Mouse (Mus musculus): ENCODE measurements around the gene Cul3. TPM values are rescaled to one million over a fixed set of nuclear protein-coding genes. Genes with fewer than 3 reads are reported as not detected.
A peak's percentile ranks its signal among the peaks of the same experiment; 100 is the strongest.

Cul3 gene
- total RNA-seq, 1 experiment from 2014 or later, result 469 TPM

DNA sequence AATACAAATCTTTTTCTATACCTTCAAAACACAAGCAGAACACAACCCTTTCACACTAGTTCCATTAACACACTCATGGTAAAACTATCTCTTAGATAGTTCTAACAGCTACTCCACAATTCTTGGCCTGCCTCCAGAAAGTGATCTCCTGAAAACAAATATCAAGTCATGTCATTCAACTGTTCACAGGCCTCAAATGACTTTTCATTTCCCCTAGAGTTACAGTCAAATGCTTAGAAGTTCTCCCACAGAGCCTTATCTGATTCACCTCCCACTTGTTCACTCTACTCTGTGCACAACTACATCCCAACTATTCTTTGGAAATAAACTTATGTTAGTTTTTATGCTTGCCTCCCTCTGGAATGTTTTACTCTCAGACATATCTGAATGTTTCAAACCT, 15.9 kb downstream of the Cul3 start:
- ATAC-seq (replicated peaks; ENCODE audit: low read depth, poor library complexity, severe bottlenecking), result peak; percentile 66

GRCm38 (mm10) chr1:80315533-80316045, 24.7 kb downstream of the Cul3 start:
- ATAC-seq (replicated peaks; ENCODE audit: low read depth, poor library complexity, severe bottlenecking), result no peak

DNA sequence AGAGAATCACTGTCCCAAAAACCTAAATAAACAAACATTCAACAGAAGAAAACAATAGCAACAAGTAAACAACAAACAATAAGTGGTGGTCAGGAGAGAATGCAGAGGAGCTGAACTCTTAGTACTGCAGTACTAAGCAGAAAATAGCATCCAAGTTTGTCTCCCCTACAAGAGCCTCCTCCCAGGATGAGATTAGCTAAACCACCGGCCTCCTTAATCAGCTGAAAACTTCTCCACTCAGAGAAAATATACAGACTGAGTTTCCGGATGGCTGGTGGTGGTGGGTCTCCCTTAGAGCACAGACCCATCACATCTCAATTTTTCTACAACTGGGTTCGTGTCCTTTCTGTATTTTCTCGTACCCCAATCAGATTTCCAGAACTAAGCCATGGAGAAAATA, 47.0 kb downstream of the Cul3 start:
- peak; percentile 79 for ATAC-seq (replicated peaks; ENCODE audit: low read depth, poor library complexity, severe bottlenecking)

- no peak for ATAC-seq (replicated peaks; ENCODE audit: low read depth, poor library complexity, severe bottlenecking)
Observed at GRCm38 (mm10) chr1:80278731-80279130, 61.5 kb downstream of the Cul3 start.

DNA sequence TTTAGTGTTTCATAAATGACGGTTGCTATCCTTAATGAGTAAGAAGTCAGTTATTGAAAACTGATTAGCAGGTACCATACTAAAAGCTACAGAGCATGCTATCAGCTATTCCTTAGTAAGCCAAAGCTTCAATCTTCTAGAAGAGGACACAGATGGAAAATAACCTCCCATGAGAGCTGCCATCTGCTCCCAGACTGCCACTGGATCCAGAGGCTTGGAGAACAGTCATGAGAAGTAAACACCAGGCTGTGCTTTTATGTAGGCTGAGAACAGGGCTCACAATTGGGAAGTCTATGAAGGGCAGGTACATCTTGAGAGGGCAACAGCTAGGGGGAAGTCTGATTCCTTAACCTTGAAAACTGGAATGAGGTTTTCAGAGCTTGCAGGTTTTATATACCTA, 79.8 kb downstream of the Cul3 start:
- ATAC-seq (replicated peaks; ENCODE audit: low read depth, poor library complexity, severe bottlenecking), result no peak

DNA sequence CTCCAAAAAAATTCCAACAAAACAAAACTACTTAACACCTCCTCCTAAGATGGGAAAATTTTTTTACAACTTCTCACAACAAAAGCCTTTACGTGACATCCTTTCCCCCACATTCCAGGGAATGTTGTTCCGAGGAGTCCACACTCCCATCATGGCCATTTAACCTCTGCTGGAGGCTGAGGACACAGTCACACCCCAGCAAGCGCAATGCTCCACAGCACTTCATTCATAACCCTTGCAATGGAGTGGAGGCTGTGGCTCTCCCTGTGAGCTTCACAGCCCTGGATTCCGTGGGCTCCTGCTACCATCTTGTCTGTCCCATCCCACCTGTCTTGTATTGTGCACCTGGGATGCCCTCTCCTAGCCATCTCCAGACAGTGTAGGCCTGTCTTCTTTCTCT, 81.6 kb downstream of the Cul3 start:
- ATAC-seq (replicated peaks; ENCODE audit: low read depth, poor library complexity, severe bottlenecking), result no peak

- no peak for ATAC-seq (replicated peaks; ENCODE audit: low read depth, poor library complexity, severe bottlenecking)
Observed at GRCm38 (mm10) chr1:80253309-80253708, 87.0 kb downstream of the Cul3 start.

DNA sequence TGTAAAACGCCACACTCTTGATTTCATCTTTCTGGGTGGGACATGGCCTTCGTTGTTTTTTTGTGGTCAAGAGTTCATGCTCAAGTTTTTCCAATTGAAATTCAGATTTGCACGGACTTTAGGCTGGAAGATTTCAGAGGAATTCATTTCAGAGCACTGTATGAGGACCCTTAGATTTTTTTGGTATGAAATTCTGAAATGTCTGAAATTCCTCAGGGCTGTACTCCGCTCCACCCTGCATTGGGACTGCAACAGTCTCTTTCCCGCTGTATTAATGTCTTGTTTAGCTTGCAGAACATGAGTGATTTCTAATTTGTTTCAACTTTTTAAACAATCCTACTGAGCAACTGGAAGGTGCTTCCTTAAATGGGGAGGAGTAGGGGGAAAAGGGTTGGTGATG, 90.0 kb downstream of the Cul3 start:
- ATAC-seq (replicated peaks; ENCODE audit: low read depth, poor library complexity, severe bottlenecking), result no peak

DNA sequence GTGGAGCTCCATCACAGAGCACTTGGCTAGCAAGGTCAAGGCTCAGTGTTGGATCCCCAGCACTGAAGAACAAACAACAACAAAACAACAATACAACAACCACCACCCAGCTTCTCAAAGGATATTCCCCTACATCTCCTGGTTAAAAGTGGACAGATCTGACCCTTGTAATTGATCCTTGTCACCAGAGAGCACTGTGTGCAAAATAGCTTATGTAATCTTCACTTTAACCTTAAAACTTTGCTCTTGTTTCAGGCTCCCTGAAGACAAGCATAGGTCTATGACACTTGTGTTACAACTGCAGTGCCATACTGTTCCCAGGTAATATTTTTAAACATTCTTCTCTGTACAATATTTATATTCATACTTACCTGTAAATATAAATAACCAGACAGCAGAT, 93.1 kb downstream of the Cul3 start:
- ATAC-seq (replicated peaks; ENCODE audit: low read depth, poor library complexity, severe bottlenecking), result no peak

GRCm38 (mm10) chr1:80244123-80244522, 96.2 kb downstream of the Cul3 start:
- peak; percentile 72 for ATAC-seq (replicated peaks; ENCODE audit: low read depth, poor library complexity, severe bottlenecking)

GRCm38 (mm10) chr1:80241579-80241978, 98.7 kb downstream of the Cul3 start:
- ATAC-seq (replicated peaks; ENCODE audit: low read depth, poor library complexity, severe bottlenecking), result no peak

- ATAC-seq (replicated peaks; ENCODE audit: low read depth, poor library complexity, severe bottlenecking), result no peak
Observed at GRCm38 (mm10) chr1:80240017-80240660, 100.1 kb downstream of the Cul3 start.

DNA sequence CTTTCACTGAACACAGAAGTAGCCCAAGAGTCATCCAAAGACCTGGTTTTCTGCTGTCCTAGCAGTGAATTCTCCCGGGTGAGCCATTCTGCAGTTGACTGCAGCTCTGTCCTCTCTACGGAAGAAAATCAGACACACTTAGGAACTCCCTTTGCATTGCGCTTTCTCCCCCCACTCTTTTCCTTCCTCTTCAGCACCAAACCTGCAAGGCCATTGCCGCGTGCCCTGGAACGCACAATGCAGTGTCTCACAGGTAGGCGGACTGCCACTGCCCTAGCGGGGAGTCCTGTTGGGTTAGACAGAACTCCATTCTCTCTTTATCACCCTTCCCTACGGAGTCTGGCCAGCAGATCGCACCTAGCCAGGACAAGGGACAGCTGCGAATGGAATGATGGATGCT, 100.8 kb downstream of the Cul3 start:
- ATAC-seq (replicated peaks; ENCODE audit: low read depth, poor library complexity, severe bottlenecking), result no peak

DNA sequence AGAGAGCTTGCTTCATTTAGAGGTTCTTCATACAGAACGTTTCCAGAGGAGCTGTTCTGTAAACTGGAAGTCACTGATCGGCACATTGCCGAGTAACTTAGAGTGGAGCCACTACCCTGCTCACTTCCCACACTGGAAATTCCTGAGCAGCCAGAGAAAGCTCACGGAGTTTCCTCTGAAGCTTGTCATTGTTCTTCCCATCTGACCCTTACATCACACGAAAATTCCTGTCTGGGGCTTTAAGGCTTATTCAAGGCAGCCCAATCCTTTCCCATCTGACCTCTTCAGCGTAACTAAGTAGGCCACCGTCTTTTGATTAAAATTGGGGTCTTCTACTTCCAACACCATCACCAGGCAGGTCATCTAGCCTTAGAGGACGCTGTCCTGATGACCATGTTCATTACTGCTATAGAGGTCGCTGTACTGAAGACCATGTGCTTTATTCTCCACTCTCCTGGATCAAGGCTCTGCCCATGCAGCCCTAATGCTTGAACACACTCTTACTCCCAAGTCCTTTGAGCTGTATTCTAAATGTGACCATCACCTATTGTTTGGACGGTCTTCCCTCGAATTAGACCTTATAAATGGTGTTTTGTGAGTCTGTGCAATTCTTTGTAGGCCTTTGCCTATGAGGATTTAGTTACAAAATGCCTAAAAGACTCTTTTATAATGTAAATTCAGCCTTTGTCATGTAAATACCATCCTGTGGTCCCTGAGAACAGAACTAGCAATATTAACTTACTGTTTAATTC, 103.2 kb downstream of the Cul3 start:
- no peak for ATAC-seq (replicated peaks; ENCODE audit: low read depth, poor library complexity, severe bottlenecking)

DNA sequence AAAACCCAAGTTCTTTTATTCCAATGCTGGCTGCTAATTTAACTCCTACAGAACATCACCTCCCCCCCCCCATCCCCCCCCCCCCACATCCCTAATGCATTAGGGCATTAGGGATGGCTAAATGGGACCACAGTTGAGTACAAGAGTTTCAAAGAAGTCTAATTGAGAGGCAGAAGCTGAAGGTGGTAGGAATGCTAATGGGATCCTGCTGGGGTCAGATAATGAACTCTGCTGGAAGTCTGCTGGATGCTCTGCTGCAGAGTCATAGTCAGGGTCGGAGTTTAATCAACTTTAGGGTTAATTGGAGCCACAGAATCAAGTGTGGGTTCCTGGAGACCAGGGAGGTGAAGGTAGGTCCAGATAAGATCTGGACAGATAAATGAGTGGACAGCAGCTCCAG, 104.2 kb downstream of the Cul3 start:
- ATAC-seq (replicated peaks; ENCODE audit: low read depth, poor library complexity, severe bottlenecking), result no peak

DNA sequence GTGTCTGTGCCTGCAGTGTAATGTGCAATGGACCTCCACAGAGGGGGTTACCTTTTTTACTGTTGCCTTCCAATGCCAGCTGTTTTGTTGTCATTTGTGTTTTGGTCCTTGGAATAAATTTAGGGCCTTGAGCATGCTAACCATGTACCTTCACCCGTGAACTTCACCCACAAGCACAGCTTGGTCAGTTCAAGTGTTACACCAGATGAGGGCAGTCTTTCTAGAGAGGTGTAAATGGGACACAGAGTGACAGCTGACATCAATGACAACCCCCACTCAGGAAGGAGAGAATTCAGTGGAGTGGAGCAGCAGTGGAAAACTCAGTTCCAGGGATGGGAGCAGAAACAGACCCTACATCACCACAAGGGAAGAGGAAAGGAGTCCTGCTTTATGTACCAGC, 109.7 kb downstream of the Cul3 start:
- ATAC-seq (replicated peaks; ENCODE audit: low read depth, poor library complexity, severe bottlenecking), result no peak

DNA sequence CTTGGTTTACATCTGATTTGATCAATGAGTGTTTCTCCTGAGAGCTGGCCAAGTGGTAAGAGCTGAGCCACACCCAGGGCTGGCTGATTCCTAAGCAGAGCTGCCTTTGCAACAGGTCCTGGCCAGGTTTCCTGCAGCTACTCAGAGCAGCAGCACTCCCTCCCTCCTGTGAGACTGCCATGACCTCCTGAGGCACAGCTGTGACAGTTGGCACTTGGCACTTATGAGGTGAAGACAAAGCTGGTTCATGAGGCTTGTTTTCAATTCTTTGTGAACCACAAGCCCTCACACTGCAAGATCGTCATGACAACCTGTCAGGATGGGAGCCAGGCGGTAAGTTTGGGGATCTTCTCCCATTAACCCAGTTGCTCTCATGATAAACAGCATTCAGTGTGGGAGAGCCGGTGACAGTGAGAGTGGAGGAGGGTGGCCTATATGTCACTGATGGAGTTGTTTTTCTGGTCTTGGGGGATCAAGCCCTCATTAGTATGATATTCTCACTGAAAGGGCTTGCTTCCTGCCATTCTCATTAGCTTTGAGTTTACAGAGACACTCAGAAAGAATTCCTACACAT, 115.4 kb downstream of the Cul3 start:
- ATAC-seq (replicated peaks; ENCODE audit: low read depth, poor library complexity, severe bottlenecking), result no peak

DNA sequence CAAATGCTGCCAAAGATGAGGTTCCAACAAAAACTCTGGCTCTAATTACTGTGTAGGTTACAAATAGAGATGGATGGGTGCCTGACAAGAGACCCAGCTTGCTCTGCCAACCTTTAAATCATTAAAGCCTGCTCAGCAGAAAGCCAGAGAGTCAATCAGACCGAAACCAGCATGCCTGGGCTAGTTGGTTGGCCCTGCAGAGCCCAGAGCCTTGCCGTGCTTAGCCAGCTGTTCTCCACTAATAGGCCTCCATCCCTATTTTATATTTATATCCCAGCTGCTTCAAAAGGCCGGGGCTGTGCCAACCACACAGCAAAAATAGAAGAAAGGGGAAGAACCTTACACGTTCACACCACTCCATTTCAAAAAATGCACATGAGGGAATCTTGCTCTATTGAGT, 119.1 kb downstream of the Cul3 start:
- 0 out of 2 replicates have a peak, but pooled peaks have one; percentile 18 for ATAC-seq (replicated peaks; ENCODE audit: low read depth, poor library complexity, severe bottlenecking)

- no peak for ATAC-seq (replicated peaks; ENCODE audit: low read depth, poor library complexity, severe bottlenecking)
Observed at GRCm38 (mm10) chr1:80218268-80218667, 122.0 kb downstream of the Cul3 start, which contains the start of gene Fam124b. TSS of gene Fam124b (minus strand) at chr1:80218473.

Data from common myeloid progenitor, adult 5-6 weeks (primary cell).